Mouse (Mus musculus) brain, embryonic 18.5 days (tissue): ENCODE results near the gene Rtn2.
"Not testable (repeated sequence)": the region's sequence is repeated elsewhere in the genome, so short reads cannot be mapped to it uniquely, and the experiment has no call there.

Experiments used
- DNase-seq: peaks from one replicate; pipeline ENCODE4 v3.0.0-alpha.2; 2012; ENCODE audit warnings: low read depth, low spot score

Gene Rtn2

GRCm38 (mm10) chr7:19268993-19269681 lies 13.3 kb upstream of the Rtn2 start:
- no peak for DNase-seq

GRCm38 (mm10) chr7:19269721-19270441 lies 12.5 kb upstream of the Rtn2 start:
- DNase-seq: no peak

GRCm38 (mm10) chr7:19270509-19271237 lies 11.8 kb upstream of the Rtn2 start:
- DNase-seq: no peak

GRCm38 (mm10) chr7:19271238-19272172 lies 10.9 kb upstream of the Rtn2 start, which contains the start of gene Vasp:
Gene Vasp (minus strand): TSS chr7:19271817.
- peak; percentile 83 for DNase-seq

- no peak for DNase-seq
These were observed 10.2 kb upstream of the Rtn2 start for GRCm38 (mm10) chr7:19272173-19272764.

GRCm38 (mm10) chr7:19276253-19276652 lies 6.2 kb upstream of the Rtn2 start:
- DNase-seq: no peak

GRCm38 (mm10) chr7:19279052-19279451 lies 3.4 kb upstream of the Rtn2 start:
- no peak for DNase-seq

GRCm38 (mm10) chr7:19279581-19280114 lies 2.8 kb upstream of the Rtn2 start, which contains the start of gene Ppm1n:
Gene Ppm1n (minus strand): TSS chr7:19280064.
- no peak for DNase-seq

- DNase-seq: not testable (repeated sequence)
These were observed 632 bp upstream of the Rtn2 start for GRCm38 (mm10) chr7:19281680-19282304.

- DNase-seq: no peak
These were observed 474 bp downstream of the Rtn2 start for GRCm38 (mm10) chr7:19282791-19283405.

GRCm38 (mm10) chr7:19283406-19283804 lies 981 bp downstream of the Rtn2 start:
- DNase-seq: no peak

GRCm38 (mm10) chr7:19284763-19285162 lies 2.3 kb downstream of the Rtn2 start:
- DNase-seq: no peak

GRCm38 (mm10) chr7:19290969-19291596 lies 8.7 kb downstream of the Rtn2 start:
- DNase-seq: no peak

- peak; percentile 63 for DNase-seq
These were observed 13.2 kb downstream of the Rtn2 start for GRCm38 (mm10) chr7:19295503-19296185.

GRCm38 (mm10) chr7:19297034-19297433 lies 14.6 kb downstream of the Rtn2 start:
- no peak for DNase-seq

- DNase-seq: no peak
These were observed 15.4 kb downstream of the Rtn2 start for GRCm38 (mm10) chr7:19297794-19298193.

- no peak for DNase-seq
These were observed 16.8 kb downstream of the Rtn2 start for GRCm38 (mm10) chr7:19299194-19299593.
